Mouse (Mus musculus) small intestine, adult 2 months (tissue): ENCODE measurements around the gene Cfap52. TPM values are rescaled to one million over a fixed set of nuclear protein-coding genes. Genes with fewer than 3 reads are reported as not detected.

Experiments used
- H3K27ac ChIP-seq: fragments of 200-500 bp; 2 replicates; pipeline ENCODE4 v1.5.1; 2012; ENCODE audit warnings: low read depth, low read length, control low read depth, inconsistent platforms; ENCODE audit not compliant: insufficient read depth
- H3K27me3 ChIP-seq: fragments of 200-500 bp; 2 replicates; pipeline ENCODE4 v1.6.1; 2012; ENCODE audit warnings: mild to moderate bottlenecking, moderate library complexity, low read length, inconsistent platforms; ENCODE audit not compliant: control insufficient read depth, insufficient read depth
- H3K36me3 ChIP-seq: fragments of 200-500 bp; 2 replicates; pipeline ENCODE4 v1.6.1; 2012; ENCODE audit warnings: mild to moderate bottlenecking, low read length, control low read depth, inconsistent platforms; ENCODE audit not compliant: control insufficient read depth, insufficient read depth
- H3K4me1 ChIP-seq: fragments of 200-500 bp; 2 replicates; pipeline ENCODE4 v1.6.1; 2012; ENCODE audit warnings: low read length, inconsistent platforms, mixed read lengths; ENCODE audit not compliant: control insufficient read depth, insufficient read depth, insufficient read length
- H3K4me3 ChIP-seq: fragments of 200-500 bp; 2 replicates; pipeline ENCODE4 v1.5.1; 2012; ENCODE audit warnings: low read depth, mild to moderate bottlenecking, control low read depth, inconsistent platforms, low read length, moderate library complexity
- CTCF ChIP-seq: fragments of 200-500 bp; IDR thresholded peaks from 2 replicates; pipeline ENCODE4 v1.5.1; 2012; ENCODE audit warnings: low read depth, mild to moderate bottlenecking, control low read depth, inconsistent platforms, low read length, moderate library complexity, mixed read lengths; ENCODE audit not compliant: insufficient replicate concordance, insufficient read length; ENCODE audit errors: extremely low read depth
- POLR2A ChIP-seq: fragments of 200-500 bp; IDR thresholded peaks from 2 replicates; pipeline ENCODE4 v1.6.1; 2012; ENCODE audit warnings: low read depth, mild to moderate bottlenecking, control low read depth, inconsistent platforms, low read length, moderate library complexity
- WGBS: fragments of 180-500 bp; shearing (Covaris S2); methylation state at CpG from one replicate; pipeline ENCODE4 v1.1.7; 2018; 5-methylcytosine and 5-hydroxymethylcytosine counted together
- polyA plus RNA-seq: library from polyadenylated mRNA; depleted of rRNA; stranded (reverse); fragments of >200 nt; gene quantifications from 2 replicates; pipeline ENCODE4 v1.2.3, GENCODE M21; 2012

Gene Cfap52
- polyA plus RNA-seq, 1 experiment = 0.29 TPM

- WGBS = 2% methylated on average over 47 of the region's 47 CpGs
- Histone ChIP-seq H3K36me3 (no peaks in the 10 kb centered on the region), H3K27ac (peak overlapping the region; percentile 91), H3K4me3 (peak overlapping the region; percentile 91), H3K27me3 (no peaks in the 10 kb centered on the region), H3K4me1 (peaks cover 9% of the 10 kb centered on the region)
- TF ChIP-seq POLR2A (no peak), CTCF (no peak)
Measured at GRCm38 (mm10) chr11:67921091-67921826, 44.2 kb downstream of the Cfap52 start.

DNA sequence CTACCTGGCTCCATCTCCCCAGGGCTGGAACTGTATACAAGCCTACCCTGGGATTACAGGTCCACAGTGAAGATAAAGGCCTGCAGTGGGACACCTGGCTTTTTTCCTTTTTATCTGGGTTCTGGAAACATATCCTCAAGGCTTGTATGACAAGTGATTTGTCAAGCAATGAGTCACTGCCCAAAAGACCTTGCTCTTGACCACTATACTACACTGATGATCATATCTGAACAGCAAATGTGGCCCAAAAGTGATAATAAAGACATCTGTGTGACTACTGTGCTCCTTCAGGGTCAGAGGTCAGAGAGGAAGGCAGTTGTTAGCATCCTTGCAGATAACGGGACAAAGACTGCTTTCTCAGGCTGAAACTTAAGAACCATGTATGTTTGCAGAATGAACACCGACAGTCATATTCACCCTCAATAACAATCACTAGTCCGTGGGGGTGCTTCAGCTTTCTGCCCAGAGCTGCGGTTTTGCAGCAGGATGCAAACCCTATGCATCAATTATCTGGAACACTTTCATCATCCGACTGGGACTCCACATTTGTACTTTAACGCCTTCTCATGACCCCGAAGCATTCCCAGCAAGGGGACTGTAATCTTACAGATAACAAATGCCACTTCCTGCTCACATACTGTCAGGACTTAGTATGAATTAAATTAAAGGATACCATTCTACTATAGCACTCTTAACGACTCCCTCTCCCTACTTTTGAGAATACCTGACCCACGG, 45.1 kb downstream of the Cfap52 start:
- H3K36me3 ChIP-seq = no peaks in the 10 kb centered on the region
- no peak for TF ChIP-seq POLR2A
- no peak for TF ChIP-seq CTCF
- peak overlapping the region; percentile 91; the same call in 1 of the 2 replicates for H3K4me3 ChIP-seq
- H3K4me1 ChIP-seq = peaks cover 7% of the 10 kb centered on the region
- H3K27ac ChIP-seq = no peak overlapping the region
- no peaks in the 10 kb centered on the region for H3K27me3 ChIP-seq
- 15% methylated on average over 9 of the region's 9 CpGs for WGBS

DNA sequence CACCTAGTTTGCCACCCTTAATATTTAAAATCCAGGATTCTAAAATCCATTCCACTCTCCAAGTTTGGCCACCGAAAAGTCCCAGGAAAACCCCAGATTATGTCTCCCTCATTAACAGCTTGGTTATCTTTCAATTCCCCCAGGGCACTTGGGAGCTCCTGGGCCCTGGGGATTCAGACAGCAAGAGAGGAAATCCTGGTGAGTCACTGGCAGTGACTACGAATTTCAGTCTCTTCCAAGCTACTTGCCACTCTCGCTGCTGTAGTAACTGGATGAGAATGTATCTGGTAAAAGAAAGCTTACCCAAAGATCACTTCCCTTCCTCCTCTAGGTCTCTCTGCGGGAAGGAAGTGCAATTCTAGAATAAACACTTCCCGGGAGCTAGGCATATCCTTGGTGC, 45.9 kb downstream of the Cfap52 start:
- Histone ChIP-seq H3K27me3 (no peaks in the 10 kb centered on the region), H3K4me3 (no peak overlapping the region), H3K36me3 (no peaks in the 10 kb centered on the region), H3K4me1 (peaks cover 10% of the 10 kb centered on the region), H3K27ac (no peak overlapping the region)
- no peak for TF ChIP-seq CTCF
- no peak for TF ChIP-seq POLR2A
- 23% methylated on average over 5 of the region's 5 CpGs for WGBS

DNA sequence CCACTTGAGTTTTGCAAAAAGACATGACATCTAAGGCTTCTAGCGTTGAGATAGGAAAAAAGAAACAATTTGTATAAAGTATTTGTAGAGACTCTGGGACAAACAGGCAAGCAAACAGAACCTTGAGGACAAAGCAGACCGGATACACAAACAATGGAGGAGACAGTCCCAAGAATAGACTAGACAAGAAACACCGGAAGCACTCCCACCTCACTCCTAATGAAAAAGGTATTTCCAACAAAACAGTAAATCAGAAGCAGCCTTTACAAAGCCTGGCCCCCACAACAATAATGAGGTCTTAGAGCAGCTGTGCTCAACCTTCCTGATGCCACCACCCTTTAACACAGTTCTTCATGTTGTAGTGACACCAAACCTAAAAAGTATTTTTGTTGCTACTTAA, 48.3 kb downstream of the Cfap52 start:
- no peaks in the 10 kb centered on the region for H3K27me3 ChIP-seq
- H3K27ac ChIP-seq = no peak overlapping the region
- WGBS = 77% methylated on average over 3 of the region's 3 CpGs
- no peak overlapping the region for H3K4me3 ChIP-seq
- peaks cover 8% of the 10 kb centered on the region for H3K36me3 ChIP-seq
- H3K4me1 ChIP-seq = peaks cover 7% of the 10 kb centered on the region; the same call in 1 of the 2 replicates
- TF ChIP-seq CTCF (no peak), POLR2A (no peak)

DNA sequence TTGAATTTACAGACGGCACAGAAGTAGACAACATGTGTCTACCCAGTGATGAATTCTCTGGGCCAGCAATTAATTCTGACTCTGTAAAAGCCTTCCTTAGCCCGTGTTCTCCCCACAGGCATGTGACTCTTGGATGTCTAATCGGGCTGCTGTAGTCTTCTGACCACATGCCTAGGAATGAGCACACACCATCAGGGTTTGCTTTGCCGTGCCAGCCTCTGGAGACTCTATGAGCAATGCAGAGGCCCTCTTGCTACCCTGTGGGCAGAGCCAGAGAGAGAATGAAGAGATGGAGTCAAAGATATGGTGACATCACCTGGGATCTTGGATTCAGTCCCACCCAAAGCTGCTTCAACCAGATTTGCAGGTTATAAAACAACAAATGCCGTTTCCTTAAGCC, 54.4 kb downstream of the Cfap52 start:
- H3K4me3 ChIP-seq = no peak overlapping the region
- no peak overlapping the region for H3K27ac ChIP-seq
- WGBS = 76% methylated on average over 5 of the region's 5 CpGs

DNA sequence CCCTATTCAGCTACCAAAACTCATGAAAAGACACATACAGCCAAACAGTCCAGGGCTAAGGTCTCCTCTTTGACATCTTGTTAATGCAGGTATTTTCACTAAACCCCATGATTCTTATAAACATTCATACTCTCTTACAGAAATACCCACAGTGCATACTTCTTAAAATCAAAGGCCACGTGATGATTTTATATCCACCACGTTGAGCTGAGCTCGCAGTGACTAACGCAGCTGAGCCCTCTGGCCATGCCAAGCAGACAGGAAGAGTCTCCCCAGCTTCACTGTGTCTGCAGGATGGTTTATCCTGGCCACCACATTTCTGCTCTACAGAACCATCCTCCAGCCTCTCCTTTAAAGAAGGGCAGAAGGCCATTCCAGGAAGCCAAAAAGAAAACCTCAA, 61.7 kb downstream of the Cfap52 start:
- no peak overlapping the region for H3K4me3 ChIP-seq
- H3K27ac ChIP-seq = no peak overlapping the region
- TF ChIP-seq CTCF (no peak), POLR2A (no peak)
- WGBS = 87% methylated on average over 4 of the region's 4 CpGs
- no peaks in the 10 kb centered on the region for H3K4me1 ChIP-seq
- peaks cover 9% of the 10 kb centered on the region; the same call in 1 of the 2 replicates for H3K36me3 ChIP-seq
- no peaks in the 10 kb centered on the region for H3K27me3 ChIP-seq

More for the DNA sequence above, 54.4 kb downstream of the Cfap52 start:
- TF ChIP-seq POLR2A = no peak
- no peak for TF ChIP-seq CTCF
- Histone ChIP-seq H3K4me1 (peaks cover 3% of the 10 kb centered on the region; the same call in 1 of the 2 replicates), H3K36me3 (peaks cover 23% of the 10 kb centered on the region), H3K27me3 (no peaks in the 10 kb centered on the region)

GRCm38 (mm10) chr11:67897064-67897560, 68.3 kb downstream of the Cfap52 start:
- WGBS = 38% methylated on average over 8 of the region's 8 CpGs
- Histone ChIP-seq H3K4me3 (no peak overlapping the region), H3K27ac (no peak overlapping the region), H3K4me1 (no peaks in the 10 kb centered on the region), H3K36me3 (peaks cover 19% of the 10 kb centered on the region), H3K27me3 (no peaks in the 10 kb centered on the region)
- TF ChIP-seq POLR2A (no peak), CTCF (peak; percentile 74; the same call in 1 of the 2 replicates)
